Mouse (Mus musculus): ENCODE results near the gene Wipf2. TPM values are rescaled to one million over a fixed set of nuclear protein-coding genes. Genes with fewer than 3 reads are reported as not detected.

Gene Wipf2
- total RNA-seq, 2 experiments from 2014 or later, result 57.2 to 61.4 TPM

DNA sequence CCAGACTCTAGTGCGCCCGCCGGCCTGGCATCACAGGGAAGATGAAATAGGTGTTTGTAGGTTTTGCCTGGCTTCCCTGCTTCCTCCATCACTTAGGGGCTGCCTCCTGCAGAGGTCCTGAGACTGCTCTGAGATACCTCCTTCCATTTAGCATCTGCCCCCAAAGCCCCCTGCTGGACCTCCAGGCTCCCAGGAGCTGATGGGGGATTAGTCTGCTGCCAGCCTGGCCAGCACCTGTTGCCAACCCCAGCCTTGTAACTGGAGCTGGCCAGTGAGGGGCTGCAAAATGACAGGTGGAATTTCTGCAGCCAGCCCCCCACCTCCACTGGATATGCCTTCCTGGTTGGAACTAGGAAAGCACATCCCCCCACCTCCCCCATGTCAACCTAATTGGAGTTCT, 77.3 kb downstream of the Wipf2 start:
- no peak for DNase-seq (ENCODE audit: extremely low spot score in 1 of 2, low spot score in 1 of 2)

DNA sequence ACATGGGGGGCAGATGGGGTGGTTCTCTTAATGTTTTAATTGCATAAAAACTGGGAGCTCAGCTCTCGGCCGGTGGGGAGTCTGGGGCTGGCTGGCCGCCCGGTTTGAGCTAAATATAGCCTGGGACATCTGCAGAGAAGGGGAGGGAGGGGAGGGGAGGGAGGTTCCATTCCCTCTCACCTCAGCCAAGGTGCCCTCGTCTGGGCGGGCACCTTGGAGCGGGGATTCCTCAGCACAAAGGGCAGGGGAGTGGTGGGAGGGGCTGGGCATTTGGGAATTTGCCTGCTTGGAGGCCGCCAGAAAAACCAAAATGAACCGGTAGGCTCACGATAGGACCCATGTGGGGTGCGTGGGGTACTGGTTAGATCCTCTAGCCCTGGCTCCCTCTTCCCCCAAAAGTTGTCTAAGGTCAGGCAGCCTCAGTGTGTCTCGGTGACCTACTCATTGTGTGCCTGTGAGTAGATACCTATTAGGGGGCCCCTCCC, 77.9 kb downstream of the Wipf2 start:
- DNase-seq (ENCODE audit: extremely low spot score in 1 of 2, low spot score in 1 of 2), result peak in 1 of 2 experiments; percentile 67

DNA sequence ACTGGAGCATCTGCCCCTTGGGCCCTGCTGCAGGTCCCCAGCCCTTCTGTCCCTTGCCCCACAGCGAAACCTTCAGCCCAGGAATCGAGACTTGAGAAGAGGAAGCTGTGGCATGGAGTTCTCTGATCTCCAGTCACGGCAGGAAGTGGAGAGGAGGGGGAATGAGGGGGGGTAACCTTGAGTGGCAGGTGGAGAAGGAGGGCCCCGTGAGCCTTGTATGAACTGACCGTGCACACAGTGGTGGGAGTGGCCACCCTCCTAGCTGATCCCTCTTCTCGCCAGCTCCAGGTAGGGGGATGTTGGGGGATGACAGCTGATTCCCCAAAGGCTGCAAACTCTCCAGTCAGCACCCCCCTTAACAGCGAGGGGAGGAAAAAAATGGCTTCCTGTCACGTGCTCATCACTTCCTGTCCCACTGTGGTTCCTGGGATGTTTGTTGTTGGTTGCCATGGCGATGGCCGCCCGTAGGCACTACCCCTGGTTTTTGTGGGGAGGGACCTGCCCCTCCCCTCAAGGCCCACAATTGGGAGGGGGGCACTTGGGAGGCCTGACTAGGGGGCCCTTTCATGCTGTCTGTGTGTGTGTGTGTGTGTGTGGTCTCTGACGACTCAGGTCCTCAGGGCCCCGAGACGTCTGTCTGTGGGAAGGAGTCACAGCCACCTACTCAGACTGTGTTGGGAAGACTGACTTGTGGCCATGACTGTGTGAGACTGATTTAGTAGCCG, 78.5 kb downstream of the Wipf2 start:
- DNase-seq (ENCODE audit: extremely low spot score in 1 of 2, low spot score in 1 of 2), result no peak

DNA sequence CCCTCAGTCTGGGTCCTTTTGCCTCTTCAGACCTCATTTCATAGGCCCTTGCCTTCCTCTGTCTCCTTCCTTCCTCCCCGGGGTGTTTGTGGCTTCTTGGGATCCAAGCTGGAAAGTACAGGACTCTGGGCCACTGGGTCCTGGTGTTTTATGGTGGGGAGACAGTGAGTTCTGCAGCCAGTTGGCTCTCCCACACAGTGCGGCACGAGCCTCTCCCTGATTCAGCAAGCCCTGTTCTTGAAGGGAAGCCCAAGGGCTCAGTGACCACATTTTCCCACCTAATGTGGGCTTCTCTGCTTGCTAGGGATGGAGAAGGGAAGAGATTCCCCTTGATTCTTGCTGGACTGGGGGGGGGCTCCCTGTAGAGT, 79.1 kb downstream of the Wipf2 start:
- DNase-seq (ENCODE audit: extremely low spot score in 1 of 2, low spot score in 1 of 2), result no peak

DNA sequence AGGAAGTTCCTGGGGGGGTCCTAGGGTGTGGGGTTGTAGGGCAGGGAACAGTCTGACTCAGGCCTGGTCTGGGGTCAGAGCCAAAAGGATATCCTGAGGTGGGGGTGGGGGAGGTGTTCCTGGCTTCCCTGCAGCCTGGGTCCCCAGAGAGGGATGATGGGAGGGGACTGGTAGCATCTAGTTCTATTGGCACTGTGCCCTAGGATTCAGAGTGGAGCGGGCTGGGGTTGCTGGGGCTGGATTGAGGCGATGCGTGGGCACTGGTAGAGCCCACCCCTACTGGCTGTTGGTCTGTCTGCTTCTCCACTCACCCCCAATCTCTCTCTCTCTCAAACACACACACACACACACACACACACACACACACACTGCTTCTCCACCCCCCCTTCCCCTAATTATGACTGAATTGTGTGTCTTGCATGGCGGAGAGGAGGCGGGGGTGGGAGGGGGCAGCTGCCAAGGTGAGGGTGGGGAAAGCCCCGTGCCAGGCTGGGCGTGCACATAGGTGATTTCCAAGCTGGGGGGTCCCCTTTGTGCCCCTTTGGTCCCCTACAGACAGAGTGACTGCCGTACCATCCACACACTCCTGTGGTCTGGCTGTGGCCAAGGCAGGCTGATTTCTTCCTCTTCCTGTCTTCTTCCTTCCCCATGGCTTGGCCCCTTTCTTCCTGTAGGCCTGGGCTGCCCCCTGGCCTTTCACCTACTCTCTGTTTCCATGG, 79.6 kb downstream of the Wipf2 start:
- no peak for DNase-seq (ENCODE audit: extremely low spot score in 1 of 2, low spot score in 1 of 2)

DNA sequence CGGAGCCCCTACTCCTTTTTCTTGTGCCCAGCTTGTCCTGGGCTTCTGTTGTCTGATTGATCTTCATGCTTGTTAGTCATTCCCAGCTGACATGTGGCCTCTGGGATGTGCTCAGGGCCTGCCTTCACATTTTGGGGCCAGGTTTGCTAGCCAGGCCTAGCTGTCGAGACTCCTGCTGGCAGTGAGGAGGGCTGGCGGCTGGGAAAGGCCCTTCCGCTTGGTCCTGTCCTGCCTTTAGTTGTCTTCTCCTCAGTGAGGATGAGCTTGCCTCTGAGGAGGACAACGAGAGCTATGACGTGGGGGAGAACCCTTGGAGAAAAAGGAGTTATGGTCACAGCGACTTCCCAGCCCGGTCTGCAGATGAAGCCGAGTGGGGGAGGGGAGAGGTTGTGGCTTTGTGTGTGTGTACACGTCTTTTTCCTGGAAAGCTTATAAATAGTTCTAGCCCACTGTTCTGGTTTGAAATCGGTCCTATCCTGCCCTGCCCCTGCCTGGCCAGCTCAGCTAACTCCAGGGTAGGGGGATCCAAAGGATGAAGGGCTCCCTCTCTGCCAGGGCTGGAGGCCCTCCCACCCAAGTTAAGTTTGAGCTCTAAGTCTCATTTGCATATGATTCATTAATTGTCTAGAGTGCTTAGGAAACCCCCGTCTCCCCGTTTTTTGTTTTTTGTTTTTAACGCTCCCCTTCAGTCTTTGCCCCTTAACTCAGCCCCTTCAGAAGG, 80.5 kb downstream of the Wipf2 start:
- DNase-seq (ENCODE audit: extremely low spot score in 1 of 2, low spot score in 1 of 2), result no peak

DNA sequence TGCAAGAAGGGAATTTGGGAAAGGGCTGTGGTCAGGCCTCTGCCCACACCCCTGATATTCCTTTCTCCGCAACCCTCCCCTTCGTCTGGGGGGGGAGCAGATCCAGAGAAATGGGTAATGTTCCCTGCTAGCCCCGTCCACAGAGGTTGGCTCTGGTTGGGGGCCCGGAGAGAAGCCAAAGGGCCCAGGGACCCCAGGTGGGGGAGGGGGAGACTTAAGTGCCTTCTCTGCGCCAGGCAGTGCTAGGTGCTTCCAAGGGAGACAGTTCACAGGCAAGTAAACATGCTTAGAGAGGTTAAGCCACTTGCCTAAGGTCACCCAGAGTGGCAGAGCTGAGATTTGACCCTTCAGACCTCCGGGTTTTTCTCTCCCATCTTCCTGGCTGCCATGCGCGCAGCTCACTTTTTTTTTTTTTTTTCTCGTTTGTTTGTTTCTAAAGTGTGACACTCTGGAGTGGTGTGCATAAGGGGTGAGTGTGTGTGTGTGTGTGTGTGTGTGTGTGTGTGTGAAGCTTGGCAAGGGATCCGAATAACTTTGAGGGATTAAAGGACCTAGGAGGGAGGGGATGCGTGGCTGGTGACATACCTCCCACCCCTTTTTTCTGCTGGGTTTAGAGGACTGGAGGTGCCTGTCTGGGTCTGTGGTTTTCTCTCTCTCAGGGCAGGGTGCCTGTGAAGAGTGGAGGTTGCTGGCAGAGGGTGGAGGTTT, 81.6 kb downstream of the Wipf2 start:
- no peak for DNase-seq (ENCODE audit: extremely low spot score in 1 of 2, low spot score in 1 of 2)

DNA sequence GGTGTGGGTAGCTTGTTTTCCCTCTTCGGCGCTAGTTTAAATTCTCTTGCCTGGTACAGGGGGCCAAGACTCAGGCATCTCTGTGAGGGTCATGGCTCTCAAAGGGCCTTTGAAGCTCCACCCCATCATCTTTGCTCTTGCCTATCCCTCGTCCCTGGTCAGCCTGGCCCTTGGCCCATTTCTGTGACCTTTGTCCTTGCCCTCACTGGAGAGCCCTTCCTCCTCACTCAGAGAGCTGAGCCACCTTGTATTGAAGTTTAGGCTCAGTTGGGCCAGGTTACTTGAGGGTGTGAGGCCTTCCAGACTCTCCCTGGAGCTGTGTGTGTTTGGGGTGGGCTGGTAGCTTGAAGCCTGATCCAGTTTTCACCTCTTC, 82.2 kb downstream of the Wipf2 start:
- DNase-seq (ENCODE audit: extremely low spot score in 1 of 2, low spot score in 1 of 2), result no peak

DNA sequence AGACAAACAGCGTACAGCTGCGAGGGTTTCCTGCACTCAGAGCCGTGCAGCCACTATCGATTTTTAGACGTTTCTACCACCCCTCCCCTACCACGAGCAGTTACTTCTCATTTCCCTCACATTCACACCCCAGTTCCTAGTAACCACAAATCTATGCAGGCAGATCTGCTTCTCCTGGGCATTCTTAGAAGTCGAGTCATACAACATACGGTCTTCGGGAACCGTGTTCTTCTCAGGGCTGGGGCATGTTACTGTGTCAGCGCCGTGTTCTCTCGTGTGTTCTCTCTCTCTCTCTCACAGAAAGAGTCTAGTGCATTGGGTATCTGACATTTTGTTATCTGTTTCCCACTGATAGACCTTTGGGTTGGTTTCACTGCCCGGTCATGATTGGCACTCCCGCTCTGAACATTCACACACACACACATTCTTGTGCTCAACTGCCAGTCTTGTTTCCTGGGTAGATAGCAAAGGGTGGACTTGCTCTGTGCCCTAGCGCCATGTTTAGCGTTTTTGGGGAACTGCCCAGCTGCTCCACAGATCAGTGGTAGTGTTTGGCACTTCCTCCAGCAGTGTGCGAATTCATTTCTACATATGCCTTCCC, 84.6 kb downstream of the Wipf2 start:
- DNase-seq (ENCODE audit: extremely low spot score in 1 of 2, low spot score in 1 of 2), result no peak

DNA sequence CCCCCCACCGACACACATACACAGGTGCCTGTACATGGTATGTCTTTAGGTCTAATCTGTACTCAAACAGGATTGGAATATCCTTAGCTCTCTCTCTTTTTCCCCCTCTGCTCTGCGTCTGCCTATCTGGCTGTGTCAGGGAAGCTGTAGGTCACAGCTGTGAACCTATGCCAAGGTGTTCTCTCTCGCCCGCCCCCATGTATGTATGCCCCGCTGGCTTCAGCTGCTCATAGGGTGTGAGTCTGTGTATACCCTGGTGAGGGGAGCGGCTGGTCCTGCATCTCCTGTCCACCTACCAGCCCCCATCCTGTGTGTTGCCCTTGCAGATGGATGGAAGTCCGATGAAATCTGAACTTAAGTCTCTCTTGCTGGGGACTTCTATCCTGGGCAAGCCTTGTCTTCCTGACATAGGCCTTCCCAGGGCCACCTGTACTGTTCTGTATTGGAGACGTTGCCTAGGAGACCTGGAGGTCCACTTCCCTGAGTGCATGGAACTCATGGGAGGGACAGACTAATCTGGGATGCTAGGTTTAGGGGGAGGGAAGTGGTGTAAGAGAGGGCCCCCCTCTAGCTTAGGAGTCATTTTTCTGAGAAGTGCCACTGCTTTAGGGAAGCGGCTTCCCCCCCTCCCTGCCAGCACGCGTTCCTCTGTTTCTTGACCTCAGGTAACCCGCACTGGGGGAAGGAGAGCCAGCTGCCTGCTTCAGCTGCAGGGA, 86.0 kb downstream of the Wipf2 start:
- no peak for DNase-seq (ENCODE audit: extremely low spot score in 1 of 2, low spot score in 1 of 2)

DNA sequence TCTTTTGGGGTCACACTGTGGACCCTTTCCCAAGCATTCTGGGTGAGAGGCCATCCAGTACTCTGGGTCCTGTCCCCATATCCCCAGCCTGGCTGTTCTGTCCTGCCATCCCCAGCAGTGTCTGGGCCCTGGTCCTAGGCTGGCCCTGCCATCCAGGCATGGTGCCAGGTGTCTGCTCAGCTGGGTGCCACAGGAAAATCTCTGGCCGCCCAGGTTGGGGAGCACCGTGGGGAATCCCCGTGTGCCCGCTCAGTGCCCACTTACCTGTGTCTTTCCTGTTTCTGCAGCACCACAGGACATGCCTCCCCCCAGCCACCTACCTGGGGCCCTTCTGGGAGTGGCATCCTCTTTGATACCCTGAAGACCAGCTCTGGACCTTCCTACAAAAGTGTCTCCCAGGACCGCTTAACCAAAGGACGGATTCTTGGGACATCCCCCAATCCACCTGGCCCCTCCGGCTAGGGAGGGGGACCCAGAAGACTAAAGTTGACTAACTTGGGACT, 86.6 kb downstream of the Wipf2 start:
- DNase-seq (ENCODE audit: extremely low spot score in 1 of 2, low spot score in 1 of 2), result no peak

DNA sequence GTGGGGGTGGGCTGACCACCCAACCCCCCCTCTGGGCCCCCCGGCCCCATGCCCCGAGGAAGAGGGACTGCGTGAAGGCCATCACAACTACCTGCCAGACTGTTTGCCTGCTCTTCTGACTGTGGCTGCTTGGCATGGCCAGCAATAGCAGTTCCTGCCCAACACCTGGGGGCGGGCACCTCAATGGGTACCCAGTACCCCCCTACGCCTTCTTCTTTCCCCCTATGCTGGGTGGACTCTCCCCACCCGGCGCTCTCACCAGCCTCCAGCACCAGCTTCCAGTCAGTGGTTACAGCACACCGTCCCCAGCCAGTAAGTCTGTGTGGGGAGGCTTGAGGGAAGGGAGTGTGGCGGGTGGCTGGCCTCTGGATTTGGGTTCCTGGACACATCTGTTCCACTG, 87.0 kb downstream of the Wipf2 start:
- no peak for DNase-seq (ENCODE audit: extremely low spot score in 1 of 2, low spot score in 1 of 2)

DNA sequence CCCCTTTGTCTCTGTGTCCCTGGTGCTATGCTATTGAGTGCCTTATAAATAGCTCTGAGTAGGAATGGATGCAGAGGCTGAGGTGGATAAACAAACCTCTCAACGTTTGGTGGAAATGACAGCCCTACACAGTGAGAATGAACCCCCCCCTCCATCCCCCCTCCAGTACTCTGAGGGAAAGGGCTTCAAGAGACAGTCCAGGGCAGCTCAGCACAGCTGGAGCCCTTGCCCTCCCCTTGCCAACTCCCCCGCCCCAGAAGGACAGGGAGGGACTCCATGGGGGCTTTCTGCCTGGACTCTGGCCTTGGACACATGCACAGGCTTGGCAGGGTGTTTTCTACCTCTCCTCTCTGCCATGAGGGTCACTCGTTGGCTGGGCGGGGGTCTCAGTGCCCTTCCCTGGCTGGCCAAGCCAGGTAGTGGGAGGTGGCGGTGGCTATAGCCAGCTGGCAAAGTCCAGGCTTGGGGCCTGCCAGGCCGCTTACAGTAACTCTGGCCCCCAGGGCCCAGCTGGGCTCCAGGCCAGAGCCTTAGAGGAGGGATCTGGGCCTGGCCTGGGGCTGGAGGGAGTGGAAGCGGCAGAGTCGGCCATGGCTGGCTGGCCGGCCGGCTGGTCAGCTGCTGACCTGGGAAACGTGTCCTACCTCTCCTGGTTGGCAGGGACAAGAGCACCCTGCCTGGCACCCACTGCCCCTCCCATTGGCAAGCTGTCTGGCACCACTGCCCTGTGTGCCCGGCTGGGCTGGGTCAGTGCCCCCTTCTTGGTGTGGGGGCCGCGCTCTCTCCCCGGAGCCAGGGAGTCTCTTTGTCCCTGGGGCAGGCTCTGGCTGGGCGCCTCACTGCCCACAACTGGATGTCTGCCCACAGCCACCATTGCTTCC, 87.8 kb downstream of the Wipf2 start:
- no peak for DNase-seq (ENCODE audit: extremely low spot score in 1 of 2, low spot score in 1 of 2)

DNA sequence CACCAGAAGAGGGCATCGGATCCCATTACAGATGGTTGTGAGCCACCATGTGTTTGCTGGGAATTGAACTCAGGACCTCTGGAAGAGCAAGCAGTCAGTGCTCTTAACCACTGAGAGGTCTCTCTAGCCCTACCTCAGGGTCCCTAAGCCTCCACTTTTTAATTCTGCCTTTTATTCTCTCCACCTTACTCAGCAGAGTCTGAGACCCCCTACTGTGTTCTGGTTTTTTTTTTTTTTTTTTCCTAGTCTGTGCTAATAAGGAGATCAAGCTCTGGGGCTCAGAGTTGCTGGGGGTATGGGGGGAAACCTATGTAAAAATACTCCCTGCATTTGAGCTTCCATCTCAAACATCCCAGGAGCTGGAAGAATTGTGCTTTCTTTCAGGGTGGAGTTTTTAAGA, 88.7 kb downstream of the Wipf2 start:
- DNase-seq (ENCODE audit: extremely low spot score in 1 of 2, low spot score in 1 of 2), result no peak

DNA sequence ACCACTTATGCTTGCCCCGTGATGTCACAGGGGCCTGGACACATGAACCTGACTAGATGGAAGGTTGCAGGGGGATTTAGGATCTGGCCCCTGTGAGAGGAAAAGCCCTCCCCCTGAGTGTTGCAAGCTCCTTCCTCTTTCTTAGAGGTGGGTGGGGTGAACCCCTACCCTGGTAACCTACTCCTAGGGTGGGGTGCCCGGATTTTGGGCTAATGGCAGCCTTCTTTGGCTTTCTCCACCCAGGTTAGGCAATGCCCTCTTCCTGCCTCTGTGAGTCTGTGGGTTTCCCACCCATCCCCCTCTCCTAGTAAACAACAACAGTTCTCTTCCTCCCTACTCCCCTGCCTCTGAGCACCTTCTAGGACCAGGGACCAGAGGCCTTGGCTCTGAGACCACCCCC, 89.3 kb downstream of the Wipf2 start:
- DNase-seq (ENCODE audit: extremely low spot score in 1 of 2, low spot score in 1 of 2), result no peak

DNA sequence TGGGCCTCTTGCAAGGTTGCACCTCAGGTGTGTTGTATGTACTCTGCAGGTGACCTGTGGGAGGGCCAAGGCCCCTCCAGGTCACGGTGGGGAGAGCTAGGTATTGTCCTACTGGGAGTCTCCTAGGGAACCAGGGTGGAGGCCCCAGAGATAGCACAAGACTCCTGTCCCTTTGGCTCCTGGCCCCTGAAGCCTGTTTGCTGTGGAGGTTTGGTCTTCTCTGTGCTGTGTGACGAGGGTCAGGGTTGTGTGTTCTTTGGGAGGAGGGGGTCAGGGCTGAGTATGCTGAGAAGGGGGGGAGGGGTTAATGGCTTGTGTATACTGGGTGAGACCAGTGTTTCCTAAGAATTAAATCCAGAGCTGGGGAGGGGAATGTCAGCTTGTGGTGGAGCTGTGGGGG, 89.9 kb downstream of the Wipf2 start:
- DNase-seq (ENCODE audit: extremely low spot score in 1 of 2, low spot score in 1 of 2), result no peak

DNA sequence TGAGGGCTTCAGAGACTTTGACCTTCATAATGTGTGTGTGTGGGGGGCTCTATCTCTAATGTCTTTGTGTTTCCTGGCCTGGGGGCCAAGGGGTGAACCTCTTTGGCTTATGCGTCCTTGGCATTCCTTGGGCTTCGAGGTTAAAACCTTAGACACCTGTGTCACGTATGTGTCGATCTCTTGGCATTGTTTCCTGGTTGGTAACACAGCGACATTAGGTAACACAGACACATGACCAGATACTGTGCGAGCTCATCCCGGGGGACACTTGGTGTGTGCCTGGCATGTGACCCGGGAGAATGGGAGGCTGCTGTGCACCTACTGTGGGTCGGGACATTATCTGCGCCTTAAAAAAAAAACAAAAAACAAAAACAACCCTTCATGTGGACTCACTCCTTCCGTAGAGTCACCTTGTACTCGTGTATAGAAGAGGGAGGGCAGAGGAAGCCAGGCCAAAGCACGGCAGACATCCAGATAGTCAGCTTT, 90.4 kb downstream of the Wipf2 start:
- no peak for DNase-seq (ENCODE audit: extremely low spot score in 1 of 2, low spot score in 1 of 2)

DNA sequence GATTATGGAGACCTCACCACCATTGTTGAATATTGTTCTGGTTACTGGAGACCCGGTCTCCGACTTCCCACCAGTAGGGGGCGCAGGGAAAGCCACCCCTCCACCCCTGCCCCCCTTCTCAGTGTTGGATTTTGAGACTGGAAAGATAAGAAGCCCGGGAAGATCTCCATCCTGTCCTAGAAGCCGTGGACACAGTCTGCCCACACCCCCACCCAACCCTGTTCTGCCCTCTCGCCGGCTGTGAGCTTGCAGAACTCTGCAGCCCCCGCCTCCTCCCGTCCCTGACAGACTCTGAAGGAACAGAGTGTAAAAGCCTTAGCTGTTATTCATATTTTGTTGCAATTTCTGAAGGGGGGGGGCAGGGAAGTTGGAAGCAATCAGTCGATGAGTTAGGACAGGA, 90.9 kb downstream of the Wipf2 start:
- DNase-seq (ENCODE audit: extremely low spot score in 1 of 2, low spot score in 1 of 2), result peak in 1 of 2 experiments; percentile 78
